Mouse (Mus musculus): ENCODE data around the gene Nrd1.

Gene Nrd1

GRCm38 (mm10) chr4:108999999-109000950 lies at the start of gene Nrd1:
Nrd1 (plus strand) TSS chr4:109000655.
- DNase-seq: peak; percentile 100

GRCm38 (mm10) chr4:108951663-108952062 lies 48.8 kb upstream of the Nrd1 start:
- DNase-seq: no peak

- no peak for DNase-seq
Observed at GRCm38 (mm10) chr4:108959696-108960095, 40.8 kb upstream of the Nrd1 start.

- no peak for DNase-seq
Observed at GRCm38 (mm10) chr4:108960619-108961460, 39.6 kb upstream of the Nrd1 start.

- DNase-seq: no peak
Observed at GRCm38 (mm10) chr4:108963017-108963416, 37.4 kb upstream of the Nrd1 start.

- DNase-seq: no peak
Observed at GRCm38 (mm10) chr4:108969517-108969916, 30.9 kb upstream of the Nrd1 start.

- no peak for DNase-seq
Observed at GRCm38 (mm10) chr4:108971054-108971453, 29.4 kb upstream of the Nrd1 start.

- peak; percentile 47 for DNase-seq
Observed at GRCm38 (mm10) chr4:108976458-108977071, 23.9 kb upstream of the Nrd1 start.

GRCm38 (mm10) chr4:108986833-108987472 lies 13.5 kb upstream of the Nrd1 start:
- DNase-seq: no peak

GRCm38 (mm10) chr4:108987473-108987842 lies 13.0 kb upstream of the Nrd1 start:
- no peak for DNase-seq

- DNase-seq: no peak
Observed at GRCm38 (mm10) chr4:108989430-108989829, 11.0 kb upstream of the Nrd1 start.

- no peak for DNase-seq
Observed at GRCm38 (mm10) chr4:108990032-108990431, 10.4 kb upstream of the Nrd1 start.

GRCm38 (mm10) chr4:108990571-108990970 lies 9.9 kb upstream of the Nrd1 start:
- no peak for DNase-seq

- no peak for DNase-seq
Observed at GRCm38 (mm10) chr4:108991811-108992210, 8.6 kb upstream of the Nrd1 start.

- no peak for DNase-seq
Observed at GRCm38 (mm10) chr4:108992978-108993377, 7.5 kb upstream of the Nrd1 start.

- no peak for DNase-seq
Observed at GRCm38 (mm10) chr4:109000961-109001360, 506 bp downstream of the Nrd1 start.

- DNase-seq: no peak
Observed at GRCm38 (mm10) chr4:109008046-109008445, 7.6 kb downstream of the Nrd1 start.

GRCm38 (mm10) chr4:109014091-109014490 lies 13.6 kb downstream of the Nrd1 start:
- DNase-seq: no peak

- no peak for DNase-seq
Observed at GRCm38 (mm10) chr4:109017441-109017840, 17.0 kb downstream of the Nrd1 start.

GRCm38 (mm10) chr4:109019301-109019700 lies 18.8 kb downstream of the Nrd1 start:
- no peak for DNase-seq

- no peak for DNase-seq
Observed at GRCm38 (mm10) chr4:109021976-109022375, 21.5 kb downstream of the Nrd1 start.

- no peak for DNase-seq
Observed at GRCm38 (mm10) chr4:109025061-109025460, 24.6 kb downstream of the Nrd1 start.

- DNase-seq: no peak
Observed at GRCm38 (mm10) chr4:109026543-109026942, 26.1 kb downstream of the Nrd1 start.
